Mouse (Mus musculus) NIH3T3 (cell line): ENCODE measurements at regions not wholly inside any gene's neighbourhood (a gene's known extent, or its start where the extent isn't known, plus 50 kb on each side); places are given as distances from the start of the nearest gene placed in this dataset.

Source experiments
- DNase-seq: peaks from one replicate; pipeline ENCODE4 v3.0.0-alpha.2; 2012; ENCODE audit warnings: low read depth

DNA sequence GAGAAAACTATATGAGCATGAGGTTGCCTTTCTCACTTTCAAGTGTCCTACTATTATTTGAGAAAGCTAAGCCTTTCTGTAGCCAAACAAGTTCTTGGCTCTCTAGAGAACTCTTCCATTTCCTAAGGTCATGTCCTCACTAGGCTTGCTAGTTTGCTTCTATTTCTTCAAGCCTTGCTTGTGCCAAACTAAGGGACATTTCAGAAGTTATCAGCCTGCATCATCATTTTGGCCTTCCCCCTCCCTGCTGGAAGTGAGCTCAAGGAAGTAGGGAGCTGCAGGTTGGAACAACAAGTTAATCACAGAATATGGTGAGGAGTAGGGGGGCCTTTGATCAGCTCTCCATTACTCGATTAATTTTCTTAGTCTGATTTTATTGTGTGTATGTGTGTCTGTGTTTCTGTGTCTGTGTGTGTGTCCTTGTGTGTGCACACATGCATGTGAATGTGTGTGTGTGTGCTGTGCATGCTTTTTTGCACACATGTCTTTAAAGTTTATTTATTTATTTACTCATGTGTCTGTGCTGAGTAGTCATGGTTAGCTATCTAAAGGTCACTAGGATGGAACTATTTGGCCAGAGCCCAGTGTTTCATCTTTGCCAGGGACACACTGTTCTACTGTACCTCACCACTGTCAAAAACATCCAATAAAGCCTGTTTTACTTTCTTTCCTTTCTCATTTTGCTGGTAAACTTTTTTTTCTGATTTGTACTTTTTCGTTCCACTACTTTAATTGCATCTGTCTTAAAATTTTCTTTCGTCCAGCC, 371.4 kb upstream of the Eda2r start:
- DNase-seq: no peak

DNA sequence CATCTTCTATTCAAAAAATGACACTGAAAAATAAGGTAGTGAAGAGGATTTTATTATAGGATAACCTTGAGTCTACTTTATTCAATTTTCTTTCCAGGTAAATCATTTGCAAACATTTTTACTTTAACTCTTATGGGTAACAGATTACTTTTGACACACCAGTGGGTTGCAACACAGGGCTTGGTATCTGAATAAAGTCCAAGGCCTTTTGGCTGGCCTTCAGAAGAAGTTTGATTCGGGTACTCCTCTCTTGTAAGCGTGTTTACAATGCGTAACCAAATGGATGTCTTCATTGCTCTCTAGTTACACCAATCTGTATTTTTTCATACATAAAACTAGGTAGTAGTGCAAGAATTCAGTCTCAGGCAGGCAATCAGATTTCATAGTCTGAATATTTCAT, 367.3 kb upstream of the Eda2r start:
- DNase-seq: no peak

DNA sequence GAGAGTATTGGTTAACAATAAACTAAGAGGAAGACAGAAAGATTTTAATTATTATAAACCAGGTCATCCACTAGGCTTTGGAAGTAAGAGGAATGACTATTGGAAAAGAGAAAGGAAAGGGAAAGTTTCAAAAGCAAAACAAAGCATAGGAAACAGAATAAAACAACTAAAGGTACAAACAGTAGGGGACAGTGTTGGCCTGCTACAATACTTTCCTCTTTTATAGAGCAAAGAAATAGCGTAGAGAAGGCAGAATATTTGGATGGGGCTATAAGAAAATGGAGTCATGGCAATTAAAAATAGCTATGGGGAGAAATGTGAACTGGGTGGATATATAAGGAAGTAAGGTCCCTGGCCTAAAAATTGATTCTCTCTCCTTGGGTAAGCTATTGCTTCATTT, 347.5 kb upstream of the Eda2r start:
- DNase-seq: no peak

DNA sequence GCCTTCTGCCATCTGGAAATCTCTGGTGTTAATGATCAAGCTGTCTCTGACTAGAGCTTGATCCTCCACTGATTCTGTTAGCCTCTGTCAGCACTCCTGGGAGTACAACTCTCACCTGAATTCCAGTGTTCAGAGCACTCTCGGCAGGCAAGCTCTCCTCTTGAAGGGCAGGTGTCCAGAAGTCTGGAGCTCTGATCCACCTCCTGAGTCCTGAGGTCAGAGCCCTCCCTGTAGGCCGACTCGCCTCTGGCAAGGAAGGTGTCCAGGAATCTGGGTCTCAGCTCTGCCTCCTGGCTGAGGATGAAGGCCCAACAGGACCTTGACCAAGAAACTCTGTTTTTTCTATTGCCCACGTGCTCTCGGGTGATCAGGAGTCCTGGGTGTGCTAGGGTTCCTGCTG, 330.8 kb upstream of the Eda2r start:
- no peak for DNase-seq

DNA sequence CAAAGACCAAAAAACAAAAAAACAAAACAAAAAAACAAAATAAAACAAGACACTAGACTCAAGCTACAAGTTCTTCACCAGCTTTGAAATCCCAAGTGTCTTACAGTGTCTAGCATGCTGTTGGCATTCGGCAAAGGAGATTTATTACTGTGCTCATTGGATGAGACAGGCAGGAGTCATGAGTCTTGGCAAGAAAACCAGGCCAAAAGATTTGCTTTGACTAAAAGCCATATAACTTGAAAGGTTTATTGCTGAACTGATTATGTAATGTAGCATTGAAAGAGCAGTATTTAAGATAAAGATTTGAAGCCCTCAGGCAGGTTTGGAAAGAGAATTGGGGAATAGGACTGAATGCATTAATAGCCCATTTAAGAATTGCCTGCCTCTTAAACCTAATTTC, 281.7 kb upstream of the Eda2r start:
- peak; percentile 1 for DNase-seq

DNA sequence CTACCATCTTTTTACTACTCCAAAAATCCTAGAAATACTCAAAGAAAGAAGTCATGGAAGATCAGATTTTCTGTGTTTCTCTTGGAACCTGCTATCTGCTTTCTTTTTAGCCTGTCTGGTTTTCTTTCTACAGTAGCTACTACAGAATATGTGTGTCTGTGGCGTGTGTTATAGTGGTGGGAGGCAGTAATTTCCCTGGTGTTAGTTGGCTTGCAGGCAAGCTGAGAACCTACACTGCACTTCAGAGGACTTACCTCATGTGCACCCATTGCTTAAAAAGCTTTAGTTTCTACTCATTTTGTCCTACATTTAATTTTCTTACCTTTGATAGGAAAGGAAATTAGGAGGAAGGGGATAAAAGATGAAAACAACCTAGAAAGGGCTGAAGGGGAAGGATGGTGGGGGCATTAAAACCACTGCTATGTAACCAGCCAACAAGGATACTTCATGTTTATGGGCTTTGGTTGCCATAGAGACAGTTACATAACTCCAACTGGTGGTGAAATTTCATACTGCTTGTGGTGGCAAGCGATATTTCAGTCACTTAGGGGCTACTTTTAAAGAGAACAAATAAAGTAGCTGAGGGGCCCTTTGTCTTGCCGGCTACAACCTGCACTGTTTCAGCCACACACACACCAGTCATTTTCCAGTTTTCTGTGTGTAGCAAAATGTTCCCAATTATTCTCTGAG, 274.7 kb upstream of the Eda2r start:
- no peak for DNase-seq
